Mouse (Mus musculus) layer of hippocampus, adult 9-10 months (tissue): ENCODE measurements around the gene Cnfn.
"Not testable (repeated sequence)": the region's sequence is repeated elsewhere in the genome, so short reads cannot be mapped to it uniquely, and the experiment has no call there.

Experiments
- DNase-seq: peaks from one replicate; pipeline ENCODE4 v3.0.0; 2022; ENCODE audit warnings: low spot score

Gene Cnfn

DNA sequence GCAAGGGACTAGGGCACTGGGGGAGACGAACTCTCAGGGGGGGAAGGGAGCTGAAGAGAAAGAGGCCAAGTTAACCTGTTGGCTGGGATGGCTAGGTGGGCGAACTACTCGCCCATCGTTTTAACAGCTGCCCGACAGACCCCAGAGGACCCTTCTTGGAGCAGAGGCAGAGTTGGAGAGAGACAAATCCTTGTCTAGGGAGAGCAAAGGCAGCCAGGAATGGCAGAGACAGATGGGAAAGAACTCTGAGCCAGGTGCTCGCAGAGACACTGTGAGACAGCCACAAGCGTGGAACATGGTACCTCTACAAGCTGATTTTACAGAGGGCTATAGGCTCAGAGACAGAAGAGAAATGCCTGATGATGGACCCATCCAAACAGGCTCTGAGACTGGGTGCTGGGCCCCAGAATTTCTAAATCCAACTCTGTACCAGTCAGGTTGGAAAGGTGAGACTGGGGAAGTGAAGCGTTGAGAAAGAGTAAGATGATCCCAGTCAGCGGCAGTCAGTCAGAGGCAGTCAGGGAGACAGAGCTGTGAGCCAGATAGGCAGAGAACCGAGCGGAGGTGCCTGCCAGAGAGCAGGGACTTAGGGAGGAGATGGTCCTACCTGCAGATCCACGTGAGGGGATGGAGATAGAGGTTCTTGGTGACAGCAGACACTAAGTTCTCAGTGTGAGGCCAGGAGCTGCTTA, at the start of gene Cnfn:
TSS of gene Cnfn (minus strand) at position 667 of the 692 bp plus-strand sequence.
- no peak for DNase-seq

DNA sequence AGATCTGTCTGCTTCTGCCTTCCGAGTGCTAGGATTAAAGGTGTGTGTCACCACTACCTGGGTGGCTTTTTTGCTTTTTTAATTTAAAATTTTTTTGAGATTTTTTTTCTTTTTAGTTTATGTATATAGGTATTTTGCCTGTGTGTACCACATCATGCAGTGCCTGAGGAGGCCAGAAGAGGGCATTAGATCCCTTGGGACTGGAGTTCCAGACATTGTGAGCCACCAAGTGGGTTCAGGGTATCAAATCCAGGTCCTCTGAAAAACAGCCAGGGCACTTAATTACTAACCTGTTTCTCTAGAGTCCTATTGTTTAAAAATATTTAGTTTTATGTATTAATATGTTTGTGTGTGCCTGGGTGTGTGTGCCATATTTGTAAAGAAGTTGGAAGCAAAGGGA, 48.1 kb upstream of the Cnfn start:
- no peak for DNase-seq

DNA sequence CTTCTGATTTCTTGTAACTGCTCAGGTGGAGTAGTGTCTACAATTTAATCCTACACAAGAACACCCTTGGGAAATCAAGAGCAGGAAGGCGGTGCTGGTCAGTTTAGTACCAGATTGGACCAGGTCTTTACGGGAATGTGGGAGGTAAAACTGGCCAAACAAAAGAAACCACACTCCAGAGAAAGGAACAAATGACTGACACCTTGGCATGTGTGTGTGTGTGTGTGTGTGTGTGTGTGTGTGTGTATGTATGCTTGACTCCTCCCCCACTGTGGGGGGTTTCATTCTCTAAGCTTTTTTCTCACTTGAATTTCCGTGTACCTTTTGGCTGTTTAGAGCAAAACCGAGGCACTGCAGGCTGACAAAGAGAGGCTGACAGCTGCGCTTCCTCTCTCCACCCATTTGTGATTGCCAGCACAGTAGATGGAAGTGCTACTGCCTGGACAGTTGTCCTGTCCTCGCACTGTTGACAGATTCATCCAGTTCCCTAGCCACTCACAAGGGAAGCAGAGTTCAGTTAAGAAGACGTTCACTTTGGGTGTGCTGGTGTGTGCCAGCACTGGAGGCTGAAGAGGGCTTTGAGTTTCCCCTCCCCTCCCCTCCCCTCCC, 43.4 kb upstream of the Cnfn start, which contains the start of gene Cxcl17:
TSS of gene Cxcl17 (minus strand) at position 54 of the 609 bp plus-strand sequence.
- DNase-seq, result no peak

DNA sequence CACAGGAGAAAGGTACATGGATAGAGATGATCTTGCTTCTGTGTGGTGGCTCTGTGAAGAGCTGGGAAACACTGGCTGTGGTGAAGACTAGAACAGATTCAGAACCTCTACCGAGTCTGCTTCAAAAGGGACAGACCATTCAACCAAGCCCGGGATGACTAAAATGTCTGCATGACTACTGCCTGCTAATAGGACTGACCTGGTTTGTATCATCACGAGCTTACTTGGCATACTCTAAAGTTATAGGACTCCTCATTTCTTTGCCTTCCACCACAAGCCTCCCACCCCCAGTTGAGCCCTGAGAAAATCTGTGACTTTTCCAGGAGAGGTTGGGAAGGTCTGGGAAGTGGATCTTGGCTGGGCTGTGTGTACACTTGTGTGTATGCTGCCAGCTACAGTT, 42.3 kb upstream of the Cnfn start:
- DNase-seq, result no peak

DNA sequence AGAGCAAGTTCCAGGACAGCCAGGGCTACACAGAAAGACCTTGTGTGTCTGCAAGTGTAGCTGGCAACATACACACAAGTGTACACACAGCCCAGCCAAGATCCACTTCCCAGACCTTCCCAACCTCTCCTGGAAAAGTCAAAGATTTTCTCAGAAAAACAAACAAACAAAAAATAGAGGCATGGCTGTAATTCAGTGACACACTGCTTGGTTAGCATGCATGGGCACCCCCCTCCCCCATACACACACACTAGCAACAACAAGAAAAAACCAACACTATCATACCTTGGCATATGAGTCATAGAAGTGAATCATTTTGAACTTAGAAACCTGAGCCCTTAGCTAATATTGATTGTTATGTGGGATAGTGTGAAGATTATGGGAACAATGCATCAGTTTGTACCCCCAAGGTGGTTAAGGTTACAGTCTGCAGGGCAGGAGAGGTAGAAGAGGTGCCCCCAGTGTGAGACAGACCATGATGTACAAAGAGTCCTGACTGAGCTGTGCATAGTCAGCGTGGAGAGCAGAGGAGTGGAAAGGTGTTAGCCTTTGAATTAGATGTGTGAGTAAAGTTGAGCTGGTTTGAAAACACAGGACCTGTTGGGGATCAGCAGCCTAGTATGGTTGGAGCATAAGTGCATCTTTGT, 41.6 kb upstream of the Cnfn start:
- DNase-seq, result no peak

DNA sequence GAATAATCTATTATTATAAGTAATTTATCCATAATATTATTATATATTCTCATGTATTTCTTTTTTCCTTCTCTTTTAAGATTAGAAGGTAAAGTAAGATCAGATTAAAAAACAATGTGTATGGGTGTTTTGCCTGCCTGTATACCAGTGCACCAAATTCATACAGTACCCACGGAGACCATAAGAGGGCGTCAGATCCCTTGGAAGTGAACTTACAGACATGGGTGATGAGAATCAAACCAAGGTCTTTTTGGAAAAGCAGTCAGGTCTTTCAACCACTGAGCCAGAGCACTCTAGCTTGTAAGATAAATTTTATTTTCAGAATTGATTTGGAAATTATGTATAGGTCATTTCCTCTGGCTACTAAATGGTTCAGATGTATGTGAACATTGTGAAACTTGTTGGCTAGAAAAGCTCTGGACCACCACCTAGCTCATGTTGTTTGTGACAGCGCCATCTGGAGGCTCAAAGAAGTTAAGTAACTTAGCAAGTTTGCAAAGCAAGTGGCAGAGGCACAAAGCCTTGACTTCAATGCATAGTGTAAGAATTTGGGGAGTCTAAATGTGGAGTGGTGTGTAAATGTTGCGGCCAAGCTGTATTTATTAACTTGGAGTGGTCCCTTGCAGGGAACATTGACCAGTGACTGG, 39.7 kb upstream of the Cnfn start:
- no peak for DNase-seq

DNA sequence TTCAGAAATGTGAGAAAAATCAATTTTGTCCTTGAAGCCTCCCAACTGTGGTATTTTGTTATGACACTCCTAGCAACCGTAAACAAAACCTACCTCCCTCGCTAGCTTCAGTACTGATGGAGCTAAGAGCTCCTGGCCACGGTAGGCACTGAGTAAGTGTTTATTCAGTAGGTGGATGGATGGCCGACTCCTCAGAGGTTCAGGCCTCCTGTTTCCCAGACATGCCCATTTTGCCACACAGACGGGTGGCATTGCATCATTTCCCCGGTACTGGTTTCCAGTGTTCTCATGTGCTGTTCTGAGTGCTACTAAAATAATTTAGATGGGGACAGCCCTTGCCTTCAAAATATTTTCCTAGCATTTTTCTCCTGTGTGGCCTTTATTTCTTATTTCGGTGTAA, 36.9 kb upstream of the Cnfn start:
- DNase-seq, result no peak

DNA sequence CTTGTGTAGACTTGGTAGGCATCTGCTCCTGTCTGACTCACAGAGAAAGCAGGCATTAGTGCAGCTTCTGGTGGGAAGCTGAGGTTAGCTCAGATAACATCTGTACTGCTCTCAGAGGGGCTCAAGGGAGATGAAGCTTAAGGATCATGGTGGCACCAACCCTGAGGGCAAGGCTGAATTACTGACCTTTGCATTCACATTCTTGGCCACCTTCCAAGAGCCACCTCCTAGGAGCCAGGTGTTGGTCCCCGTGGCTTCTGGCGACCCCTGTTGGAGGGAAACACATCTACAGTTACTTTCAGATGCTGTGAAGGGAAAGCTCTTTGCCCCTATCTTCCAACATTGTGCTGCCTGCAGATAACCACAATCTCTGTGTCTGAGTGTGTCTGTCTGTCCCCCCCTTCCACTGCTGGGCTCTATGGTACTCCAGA, 33.2 kb upstream of the Cnfn start:
- DNase-seq, result no peak

DNA sequence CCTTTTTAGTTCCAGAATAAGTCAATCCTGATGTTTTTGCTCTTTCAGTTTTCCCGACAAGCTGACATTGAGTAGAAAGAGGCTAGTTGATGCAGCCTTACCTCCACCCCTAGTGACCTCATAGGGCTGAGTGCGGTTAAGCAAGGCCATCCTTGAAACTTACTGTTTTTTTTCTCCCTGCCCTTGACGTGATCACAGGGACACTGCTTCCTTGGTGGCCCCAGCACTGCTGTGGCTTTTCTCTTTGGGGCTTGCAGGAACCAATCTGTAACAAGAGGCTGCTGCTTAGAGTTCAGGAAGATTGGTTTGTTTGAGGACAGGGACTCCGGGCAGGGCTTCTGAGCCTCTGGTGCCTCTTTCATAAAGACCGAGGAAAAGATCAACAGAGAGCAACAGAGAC, 32.5 kb upstream of the Cnfn start:
- DNase-seq, result no peak

DNA sequence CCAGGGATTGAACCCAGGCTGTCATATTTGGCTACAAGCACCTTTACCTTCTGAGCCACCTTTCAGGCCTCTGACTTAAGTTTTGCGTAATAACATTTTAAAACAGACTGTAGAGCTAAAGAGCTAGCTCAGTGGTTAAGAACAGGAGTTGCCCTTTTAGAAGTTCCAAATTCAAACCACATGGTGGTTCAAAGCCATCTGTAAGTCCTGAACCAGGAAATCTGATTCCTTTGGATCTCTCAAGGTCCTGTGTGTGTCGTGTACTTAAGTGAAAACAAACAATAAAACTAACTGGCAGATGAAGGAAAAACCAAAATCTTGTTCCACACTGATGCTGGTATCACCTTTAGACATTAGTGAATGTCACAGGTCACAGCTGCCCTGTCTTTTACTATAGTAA, 32.0 kb upstream of the Cnfn start:
- DNase-seq, result no peak

DNA sequence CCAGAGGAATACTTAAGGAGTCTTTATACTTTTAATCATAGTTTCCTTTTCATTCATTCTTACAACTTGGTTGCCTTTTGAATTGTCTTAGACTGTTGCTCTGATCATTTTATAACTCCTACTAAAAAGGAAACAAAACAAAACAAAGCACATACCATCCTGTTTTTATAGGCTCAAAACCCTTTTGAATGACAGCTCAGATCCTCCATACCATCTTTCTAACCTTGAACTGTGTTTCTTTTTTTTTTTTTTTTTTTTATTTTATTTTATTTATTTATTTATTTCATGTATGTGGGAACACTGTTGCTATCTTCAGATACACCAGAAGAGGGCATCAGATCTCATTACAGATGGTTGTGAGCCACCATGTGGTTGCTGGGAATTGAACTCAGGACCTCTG, 29.5 kb upstream of the Cnfn start:
- DNase-seq, result not testable (repeated sequence)

DNA sequence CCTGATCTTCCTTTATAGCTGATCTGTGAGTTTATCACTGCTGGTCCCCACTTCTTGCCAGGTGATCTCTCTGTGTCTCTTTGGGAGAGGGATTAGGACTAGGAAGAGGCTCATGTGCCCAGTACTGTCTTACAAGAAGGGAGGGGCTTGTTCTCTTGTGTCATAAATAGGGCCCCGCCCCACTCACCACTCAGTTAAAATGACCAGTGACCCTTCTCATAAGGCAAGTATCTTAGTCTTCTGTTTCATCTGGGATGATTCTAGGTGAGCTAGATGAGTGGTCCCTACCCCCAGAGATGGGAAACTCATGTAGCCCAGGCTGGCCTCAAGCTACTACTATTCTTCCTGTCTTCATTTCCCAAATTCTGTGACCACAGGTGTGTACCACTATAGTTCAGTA, 29.1 kb upstream of the Cnfn start, which contains the start of gene Lipe:
TSS of gene Lipe (minus strand) at position 101 of the 400 bp plus-strand sequence.
- DNase-seq, result no peak

DNA sequence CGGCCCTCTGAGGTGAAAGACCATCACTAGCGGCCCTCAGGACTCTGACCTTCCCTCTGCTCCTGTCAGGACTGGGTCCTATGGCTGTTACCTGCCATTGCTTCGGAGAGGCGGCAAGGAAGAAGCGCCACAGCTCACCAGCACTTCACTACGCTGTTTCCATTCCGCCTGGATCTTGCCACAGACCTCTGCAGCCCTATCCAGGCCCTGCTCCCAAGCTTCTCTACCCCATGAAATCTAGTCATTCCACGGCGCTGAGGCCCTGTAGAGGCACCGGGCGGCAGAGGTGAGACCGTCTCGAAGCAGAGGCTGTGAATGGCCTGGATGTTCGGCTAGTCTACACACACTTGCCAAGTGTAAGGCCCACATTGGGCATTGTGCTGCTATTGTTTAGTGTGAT, 27.1 kb upstream of the Cnfn start:
- no peak for DNase-seq

DNA sequence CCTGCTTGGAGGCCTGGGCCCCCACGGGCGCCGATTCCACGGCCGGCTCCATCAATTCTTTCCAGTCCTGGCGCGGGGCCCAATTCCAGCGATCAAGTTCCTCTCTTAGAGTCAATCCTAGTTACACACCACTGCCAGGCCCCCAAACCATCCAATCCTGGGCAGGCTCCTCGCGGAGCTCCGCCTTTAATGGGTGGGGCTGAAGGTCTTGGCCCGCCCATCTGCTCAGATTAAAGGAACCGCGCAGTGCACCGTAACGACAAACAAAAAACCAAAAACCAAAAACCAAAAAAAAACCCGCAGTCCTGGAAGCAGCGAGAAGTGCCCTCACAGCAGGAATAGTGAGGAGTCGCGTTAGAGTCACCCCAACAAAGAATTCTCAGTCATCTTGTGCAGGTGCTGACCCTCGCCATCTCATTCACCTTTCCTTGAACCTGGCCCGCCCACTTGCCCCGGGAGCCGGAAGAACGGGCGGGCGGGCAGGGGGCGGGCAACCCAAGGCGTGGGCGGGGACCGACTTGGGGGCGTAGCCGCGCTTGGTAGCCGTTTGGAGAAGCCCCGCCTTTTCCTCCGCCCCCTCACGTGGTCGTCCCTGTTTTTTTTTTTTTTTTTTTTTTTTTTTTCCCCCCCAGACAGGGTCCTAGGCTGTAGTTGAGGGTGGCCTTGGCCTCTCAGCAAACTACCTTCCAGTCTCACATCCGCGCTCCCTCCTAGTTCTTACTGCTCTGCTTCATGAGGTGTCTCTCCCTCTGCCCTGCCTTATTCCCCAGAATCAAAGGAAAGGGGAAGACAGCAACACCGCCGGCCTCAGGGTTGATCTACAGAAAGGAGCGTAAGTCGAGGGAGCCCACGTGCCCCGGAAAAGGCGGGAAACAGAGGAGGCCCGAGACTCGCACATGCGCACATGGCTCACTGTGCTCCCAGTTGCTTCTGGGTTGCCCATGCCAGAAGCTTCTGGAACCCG, 26.3 kb upstream of the Cnfn start:
- peak; percentile 94 for DNase-seq

DNA sequence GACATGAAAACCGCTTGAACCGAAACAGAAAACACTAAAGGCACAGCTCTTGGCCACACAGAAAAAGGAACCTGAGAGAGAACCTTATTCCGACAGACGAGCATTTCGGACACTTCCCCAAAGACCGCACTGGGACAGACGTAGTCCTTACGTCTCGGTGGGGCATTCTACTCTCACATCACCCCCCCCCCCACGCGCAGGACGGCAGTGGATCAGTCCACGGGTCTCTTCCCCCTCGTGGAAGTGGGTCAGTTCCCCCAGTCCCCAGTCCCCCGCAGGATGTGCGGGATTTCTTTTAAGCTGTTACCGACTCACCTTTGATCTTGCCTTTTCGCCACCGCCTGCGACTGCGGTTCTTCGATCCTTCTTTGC, 25.6 kb upstream of the Cnfn start:
- no peak for DNase-seq

DNA sequence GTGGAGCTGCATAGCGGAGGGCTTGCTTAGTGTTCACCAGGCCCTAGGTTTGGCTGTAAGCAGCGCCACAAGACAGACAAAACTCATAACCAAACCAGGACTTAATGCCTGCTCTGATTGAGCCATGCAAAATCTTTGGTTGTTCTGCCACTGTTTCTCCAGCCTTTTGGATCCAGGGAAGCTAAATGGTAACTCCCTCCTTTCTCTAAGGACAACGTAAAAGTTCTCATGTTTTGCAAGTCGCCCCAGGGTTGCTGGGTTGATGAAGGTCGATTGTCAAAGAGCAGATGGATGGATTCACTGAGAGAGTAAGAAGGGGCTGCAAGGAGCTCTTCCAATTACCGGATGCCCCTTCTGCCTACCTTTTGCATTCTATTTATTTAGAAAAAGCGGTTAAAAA, 25.2 kb upstream of the Cnfn start:
- DNase-seq, result no peak

DNA sequence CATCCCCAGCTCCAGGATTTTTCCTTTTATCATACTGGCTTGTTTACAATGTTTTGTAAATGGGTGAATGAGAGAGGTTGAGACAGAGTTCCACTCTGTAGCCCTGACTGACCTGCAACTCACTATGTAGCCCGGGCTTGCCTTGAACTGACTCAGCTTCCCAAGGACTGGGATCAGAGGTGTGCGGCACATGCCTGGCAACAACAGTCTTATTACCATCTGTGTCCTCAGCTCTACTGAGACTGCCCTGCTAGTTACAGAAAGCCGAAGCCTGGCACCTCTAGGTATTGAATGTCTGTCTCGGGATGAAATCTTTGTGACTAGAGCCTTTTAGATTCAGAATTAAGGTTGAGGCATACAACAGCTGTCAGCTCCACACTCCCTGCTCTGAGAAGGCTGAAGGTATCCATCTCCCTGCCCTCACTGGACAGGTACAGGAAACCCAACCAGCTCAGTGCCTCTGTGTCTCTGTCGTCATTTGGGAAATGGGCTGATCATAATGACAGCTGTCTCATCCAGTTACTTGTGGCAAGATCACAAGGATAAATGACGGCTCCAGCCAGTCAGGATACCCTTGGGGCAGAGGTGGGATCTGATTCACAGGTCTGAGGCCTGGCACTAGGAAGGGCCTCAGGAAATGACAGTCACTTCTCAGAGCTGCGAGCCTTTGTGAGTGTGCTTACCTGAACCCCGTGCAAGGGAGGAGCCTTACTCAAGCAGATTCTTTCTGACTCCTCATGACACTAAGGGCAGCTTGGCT, 24.1 kb upstream of the Cnfn start:
- DNase-seq, result no peak

DNA sequence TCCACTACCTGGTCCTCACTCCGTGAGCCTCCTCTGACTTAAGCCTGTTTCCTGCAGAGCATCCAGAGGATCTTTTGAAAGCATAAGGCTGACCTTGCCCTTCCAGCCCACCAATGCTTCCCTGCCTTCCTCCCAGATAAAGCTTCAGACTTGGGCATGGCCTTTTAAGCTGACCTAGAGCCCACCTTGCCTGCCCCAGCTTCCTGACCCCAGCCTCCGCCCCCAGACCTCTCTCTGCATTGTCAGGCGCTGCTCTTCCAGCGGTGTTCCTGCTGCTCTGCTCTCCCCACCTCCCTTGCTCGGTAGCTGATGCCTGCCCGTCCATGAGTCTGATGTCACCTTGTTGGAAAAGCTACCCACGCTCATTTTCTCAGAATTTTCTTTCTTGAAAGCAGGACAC, 23.3 kb upstream of the Cnfn start:
- DNase-seq, result no peak

DNA sequence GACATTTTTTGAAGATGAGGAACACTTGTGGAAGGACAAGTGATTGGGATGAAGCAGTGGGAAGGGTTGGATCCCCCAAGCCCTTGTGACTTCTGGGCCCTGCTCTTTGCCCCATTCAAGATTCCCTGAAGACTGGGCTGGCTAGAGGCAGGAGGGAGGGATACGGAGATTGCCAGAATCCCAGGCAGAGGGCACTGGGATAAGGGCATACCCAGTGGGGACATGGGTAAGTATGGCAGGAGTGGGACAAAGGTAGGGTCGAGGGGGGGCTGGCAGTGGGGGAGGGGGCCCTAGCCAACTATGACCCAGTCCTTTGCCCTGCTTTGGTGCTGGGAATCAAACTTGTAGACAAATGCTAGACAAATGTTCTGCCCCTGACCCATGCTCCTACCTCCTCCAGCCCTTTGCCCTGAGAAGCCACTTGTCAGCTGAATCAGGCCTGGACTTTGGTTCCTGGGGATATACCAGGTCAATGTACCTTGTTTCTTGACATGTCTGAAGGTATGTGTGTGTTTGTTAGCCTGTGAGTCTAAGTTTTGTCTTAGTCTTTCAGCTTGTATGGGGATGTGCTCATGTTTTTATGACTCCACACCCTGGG, 22.4 kb upstream of the Cnfn start:
- DNase-seq, result no peak

DNA sequence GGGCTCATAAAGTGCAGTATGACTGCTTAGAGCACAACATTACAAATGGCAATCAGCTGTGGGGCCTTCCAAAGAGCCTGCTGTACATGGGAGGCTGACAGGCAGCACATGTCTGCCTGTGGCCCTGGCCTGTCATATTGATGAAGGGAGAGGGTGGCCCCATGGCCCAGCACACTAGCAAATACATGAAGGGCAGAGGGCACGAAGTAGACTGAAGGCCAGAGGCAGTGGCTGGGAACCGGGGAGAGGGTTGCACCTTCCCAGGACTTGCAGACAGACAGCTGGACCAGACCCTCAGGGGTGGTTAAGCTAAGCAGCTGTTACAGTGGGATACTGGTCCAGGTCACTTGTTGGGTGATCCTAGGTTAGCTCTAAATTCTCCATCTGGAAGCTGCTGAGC, 21.5 kb upstream of the Cnfn start:
- no peak for DNase-seq
